Mouse (Mus musculus) cerebellum, adult 2 months (tissue): Measurements from ENCODE around the gene Gm10309.

Source experiments
- CTCF ChIP-seq: fragments of 200-500 bp; IDR thresholded peaks from 2 replicates; pipeline ENCODE4 v1.5.1; 2011; ENCODE audit warnings: low read depth, mild to moderate bottlenecking, control low read depth, low read length, moderate library complexity, borderline replicate concordance; ENCODE audit not compliant: insufficient read depth
- POLR2A ChIP-seq: fragments of 200-500 bp; IDR thresholded peaks from 2 replicates; pipeline ENCODE4 v1.6.1; 2011; ENCODE audit warnings: low read length, control low read depth, borderline replicate concordance; ENCODE audit not compliant: insufficient read depth

DNA sequence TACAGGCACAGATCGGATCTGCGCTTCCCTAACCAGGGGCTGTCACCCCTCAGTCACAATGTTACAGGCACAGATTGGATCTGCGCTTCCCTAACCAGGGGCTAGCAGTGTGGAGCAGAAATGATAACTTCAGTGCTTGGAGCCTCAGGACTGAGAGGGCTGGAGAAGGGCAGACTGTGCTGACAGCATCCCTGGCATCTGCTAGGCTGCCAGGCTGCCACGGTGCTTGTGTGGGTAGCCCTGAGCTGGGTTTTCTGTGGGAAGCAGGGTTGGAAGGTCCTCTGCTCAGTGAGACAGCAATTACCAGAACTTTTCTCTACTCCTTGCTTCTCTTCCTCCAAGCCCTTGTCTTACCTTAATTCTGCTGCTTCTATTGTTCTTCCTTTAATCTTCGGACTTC, 37.1 kb downstream of the Gm10309 start:
- no peak for TF ChIP-seq CTCF
- TF ChIP-seq POLR2A = no peak
